8 mouse cellular contexts compared by ENCODE assay signal in genomic region chr13:23529480-23530165, GRCm38 (mm10). TPM values are rescaled to one million over a fixed set of nuclear protein-coding genes. Genes with fewer than 3 reads are reported as not detected.
DNase-seq lines count a peak whose midpoint lies in the region; ATAC-seq and TF ChIP-seq lines count a peak whose summit lies in the region.

No protein-coding gene starts in this region.

- peak overlapping the region; percentile 75 for H3K4me2 ChIP-seq in heart, embryonic 16.5 days (ENCODE audit: low read depth, low read length)
- peak overlapping the region; percentile 64 for H3K4me2 ChIP-seq in liver, embryonic 16.5 days (ENCODE audit: low read depth, low read length)

- no peaks in the 10 kb centered on the region for H3K4me1 ChIP-seq in ES-Bruce4 (ENCODE audit: control insufficient read depth, insufficient read depth, low read length)
- H3K4me1 ChIP-seq in heart, embryonic 16.5 days (ENCODE audit: control insufficient read depth, insufficient read depth, low read length) = peaks cover 30% of the 10 kb centered on the region
- H3K4me1 ChIP-seq in liver, embryonic 16.5 days (ENCODE audit: control insufficient read depth, low read depth, low read length) = peaks cover 23% of the 10 kb centered on the region

- H3K27me3 ChIP-seq in ES-Bruce4 (ENCODE audit: control insufficient read depth, insufficient read depth, low read length, poor library complexity, severe bottlenecking) = no peaks in the 10 kb centered on the region
- no peaks in the 10 kb centered on the region for H3K27me3 ChIP-seq in heart, embryonic 16.5 days (ENCODE audit: control insufficient read depth, insufficient read depth, low read length)
- no peaks in the 10 kb centered on the region for H3K27me3 ChIP-seq in liver, embryonic 16.5 days (ENCODE audit: control insufficient read depth, insufficient read depth, low read depth, low read length)

- peak overlapping the region; percentile 91 for H3K4me3 ChIP-seq in gastrocnemius, adult 2 months
- H3K4me3 ChIP-seq in ES-Bruce4 (ENCODE audit: low read depth, low read length) = 0 out of 2 replicates have a peak overlapping the region, but pooled peaks have one; percentile 30
- H3K4me3 ChIP-seq in heart, embryonic 16.5 days (ENCODE audit: low read length) = peak overlapping the region; percentile 77
- peak overlapping the region; percentile 65 for H3K4me3 ChIP-seq in liver, embryonic 16.5 days (ENCODE audit: low read depth, low read length)

- no peak for ATAC-seq in heart, embryonic 16.5 days (replicated peaks; ENCODE audit: extremely low read depth, insufficient read depth, low FRiP score)
- ATAC-seq in liver, embryonic 16.5 days (ENCODE audit: low read depth) = no peak

- H3K36me3 ChIP-seq in ES-Bruce4 (ENCODE audit: control insufficient read depth, insufficient read depth, low read length, poor library complexity, severe bottlenecking) = no peaks in the 10 kb centered on the region
- H3K36me3 ChIP-seq in heart, embryonic 16.5 days (ENCODE audit: control insufficient read depth, insufficient read depth) = no peaks in the 10 kb centered on the region
- no peaks in the 10 kb centered on the region for H3K36me3 ChIP-seq in liver, embryonic 16.5 days (ENCODE audit: control insufficient read depth, insufficient read depth)

- 14% methylated on average over 2 of the region's 2 CpGs for WGBS in heart, embryonic 16.5 days
- 18% methylated on average over 2 of the region's 2 CpGs for WGBS in liver, embryonic 16.5 days (ENCODE audit: insufficient replicate concordance)

- intact Hi-C loops in gastrocnemius, adult 2 months (cut with DNase I) = loop anchor here (5.0 kb wide), 2 partner anchors 53 to 1817 kb away; partner anchors contain the start of gene Hist1h4d

- H3K9ac ChIP-seq in ES-Bruce4 (ENCODE audit: low read depth, poor library complexity, severe bottlenecking) = peak overlapping the region; percentile 81; the same call in 1 of the 2 replicates
- H3K9ac ChIP-seq in heart, embryonic 16.5 days (ENCODE audit: low read length) = peak overlapping the region; percentile 90
- peak overlapping the region; percentile 78 for H3K9ac ChIP-seq in liver, embryonic 16.5 days (ENCODE audit: low read depth, low read length)

- DNase-seq in gastrocnemius, adult 2 months = no peak
- DNase-seq in gastrocnemius, postnatal 25 days = no peak
- no peak for DNase-seq in urinary bladder, postnatal 36 days (ENCODE audit: low spot score in 2 of 2)
- no peak for DNase-seq in adrenal gland, postnatal 10 days
- no peak for DNase-seq in gastrocnemius, postnatal 10 days

- no peak for TF ChIP-seq CTCF in gastrocnemius, adult 2 months (IDR thresholded peaks at IDR 0.05)
- TF ChIP-seq CTCF in ES-Bruce4 (IDR thresholded peaks at IDR 0.05; ENCODE audit: low read depth, low read length) = no peak

- H3K27ac ChIP-seq in gastrocnemius, adult 2 months = peak overlapping the region; percentile 95
- H3K27ac ChIP-seq in ES-Bruce4 (ENCODE audit: insufficient read depth, low read length) = no peak overlapping the region
- peak overlapping the region; percentile 99 for H3K27ac ChIP-seq in heart, embryonic 16.5 days (ENCODE audit: low read length)
- H3K27ac ChIP-seq in liver, embryonic 16.5 days (ENCODE audit: low read length) = peak overlapping the region; percentile 96

- no peak for TF ChIP-seq EP300 in ES-Bruce4 (IDR thresholded peaks at IDR 0.05; ENCODE audit: insufficient read depth, low read depth, low read length)

- no peaks in the 10 kb centered on the region for H3K9me3 ChIP-seq in ES-Bruce4 (replicated peaks; ENCODE audit: control insufficient read depth, insufficient read depth, low read length, poor library complexity, severe bottlenecking)
- H3K9me3 ChIP-seq in heart, embryonic 16.5 days (replicated peaks; ENCODE audit: control insufficient read depth, low read length) = no peaks in the 10 kb centered on the region
- H3K9me3 ChIP-seq in liver, embryonic 16.5 days (replicated peaks; ENCODE audit: control insufficient read depth, low read length) = no peaks in the 10 kb centered on the region

- no peak for TF ChIP-seq POLR2A in ES-Bruce4 (IDR thresholded peaks at IDR 0.05; ENCODE audit: insufficient read depth, low read length)

RNA-seq across cellular contexts. Expression of gene Hist1h4h, which starts 1.2 kb away (rescaled TPM):
- total RNA-seq in gastrocnemius, adult 2 months (2021) = 100 to 1,000 TPM; 131 to 139 TPM
- total RNA-seq in gastrocnemius, postnatal 25 days (2021) = 100 to 1,000 TPM; 156 to 160 TPM
- 16.9 and 19.1 TPM in 2 replicates for polyA plus RNA-seq in ES-Bruce4 (2011; ENCODE audit: insufficient read depth, insufficient read length, low read depth, missing spikeins)
- 7.7 and 8.6 TPM in 2 replicates for polyA plus RNA-seq in heart, embryonic 16.5 days (2015; fragmentation: Nextera tagmentation; extraction: Ambion mirVana)
- polyA plus RNA-seq in liver, embryonic 16.5 days (2015; fragmentation: Nextera tagmentation; extraction: Ambion mirVana) = 5.5 and 9.8 TPM in 2 replicates
- total RNA-seq in adrenal gland, postnatal 10 days (2021) = 1,000 to 10,000 TPM in 1 of 2 experiments, 100 to 1,000 TPM in 1; 930 to 1,063 TPM
- 100 to 1,000 TPM; 473 to 507 TPM for total RNA-seq in gastrocnemius, postnatal 10 days (2021)

RNA-seq across cellular contexts. Expression of gene Hist1h2af, which starts 4.1 kb away (rescaled TPM):
- 1 to 10 TPM in 1 of 2 experiments, not detected in 1; 2.0 TPM for total RNA-seq in gastrocnemius, adult 2 months (2021)
- 10 to 100 TPM in 1 of 2 experiments, 1 to 10 TPM in 1; 9.5 to 14.9 TPM for total RNA-seq in gastrocnemius, postnatal 25 days (2021)
- polyA plus RNA-seq in ES-Bruce4 (2011; ENCODE audit: insufficient read depth, insufficient read length, low read depth, missing spikeins) = 68.8 and 97.9 TPM in 2 replicates
- polyA plus RNA-seq in heart, embryonic 16.5 days (2015; fragmentation: Nextera tagmentation; extraction: Ambion mirVana) = 3.8 and 9.2 TPM in 2 replicates
- polyA plus RNA-seq in liver, embryonic 16.5 days (2015; fragmentation: Nextera tagmentation; extraction: Ambion mirVana) = 2.0 and 6.7 TPM in 2 replicates
- 100 to 1,000 TPM; 261 to 325 TPM for total RNA-seq in adrenal gland, postnatal 10 days (2021)
- 100 to 1,000 TPM; 189 to 190 TPM for total RNA-seq in gastrocnemius, postnatal 10 days (2021)

RNA-seq across cellular contexts. Expression of gene Hist1h3g, which starts 5.6 kb away (rescaled TPM):
- total RNA-seq in gastrocnemius, adult 2 months (2021) = not detected
- total RNA-seq in gastrocnemius, postnatal 25 days (2021) = 1 to 10 TPM; 2.0 to 3.9 TPM
- polyA plus RNA-seq in ES-Bruce4 (2011; ENCODE audit: insufficient read depth, insufficient read length, low read depth, missing spikeins) = 8.9 and 16.9 TPM in 2 replicates
- polyA plus RNA-seq in heart, embryonic 16.5 days (2015; fragmentation: Nextera tagmentation; extraction: Ambion mirVana) = 2.0 and 2.2 TPM in 2 replicates
- 11.0 and 14.8 TPM in 2 replicates for polyA plus RNA-seq in liver, embryonic 16.5 days (2015; fragmentation: Nextera tagmentation; extraction: Ambion mirVana)
- total RNA-seq in adrenal gland, postnatal 10 days (2021) = 10 to 100 TPM; 76.3 to 91.7 TPM
- total RNA-seq in gastrocnemius, postnatal 10 days (2021) = 10 to 100 TPM; 58.4 to 59.9 TPM

RNA-seq across cellular contexts. Expression of gene Hist1h2bh, which starts 13.6 kb away (rescaled TPM):
- 1 to 10 TPM in 1 of 2 experiments, under 1 TPM in 1; 0.94 to 1.0 TPM for total RNA-seq in gastrocnemius, adult 2 months (2021)
- total RNA-seq in gastrocnemius, postnatal 25 days (2021) = 1 to 10 TPM in 1 of 2 experiments, under 1 TPM in 1; 0.90 to 1.7 TPM
- 3.9 and 4.2 TPM in 2 replicates for polyA plus RNA-seq in ES-Bruce4 (2011; ENCODE audit: insufficient read depth, insufficient read length, low read depth, missing spikeins)
- polyA plus RNA-seq in heart, embryonic 16.5 days (2015; fragmentation: Nextera tagmentation; extraction: Ambion mirVana) = 0.38 and 0.52 TPM in 2 replicates
- 1.1 and 1.8 TPM in 2 replicates for polyA plus RNA-seq in liver, embryonic 16.5 days (2015; fragmentation: Nextera tagmentation; extraction: Ambion mirVana)
- 10 to 100 TPM; 20.9 to 25.4 TPM for total RNA-seq in adrenal gland, postnatal 10 days (2021)
- 10 to 100 TPM; 11.8 to 13.3 TPM for total RNA-seq in gastrocnemius, postnatal 10 days (2021)

RNA-seq across cellular contexts. Expression of gene Hist1h3f, which starts 14.2 kb away (rescaled TPM):
- total RNA-seq in gastrocnemius, adult 2 months (2021) = 1 to 10 TPM; 2.9 to 4.0 TPM
- total RNA-seq in gastrocnemius, postnatal 25 days (2021) = 1 to 10 TPM; 5.0 to 6.6 TPM
- 1.5 TPM in 1 of 2 replicates, not detected in the other for polyA plus RNA-seq in ES-Bruce4 (2011; ENCODE audit: insufficient read depth, insufficient read length, low read depth, missing spikeins)
- 0.20 and 0.37 TPM in 2 replicates for polyA plus RNA-seq in heart, embryonic 16.5 days (2015; fragmentation: Nextera tagmentation; extraction: Ambion mirVana)
- 1.2 and 1.4 TPM in 2 replicates for polyA plus RNA-seq in liver, embryonic 16.5 days (2015; fragmentation: Nextera tagmentation; extraction: Ambion mirVana)
- total RNA-seq in adrenal gland, postnatal 10 days (2021) = 100 to 1,000 TPM in 1 of 2 experiments, 10 to 100 TPM in 1; 93.2 to 104 TPM
- 10 to 100 TPM; 53.8 to 66.7 TPM for total RNA-seq in gastrocnemius, postnatal 10 days (2021)

Comparison
In these comparisons a context has a peak if more than half of its experiments do, and no peak if none do; other contexts are left out.
1. RNA of gene Hist1h2af, which starts 4.1 kb away (total RNA-seq): 261 to 325 TPM in adrenal gland, postnatal 10 days and 189 to 190 TPM in gastrocnemius, postnatal 10 days; 9.5 to 14.9 TPM in gastrocnemius, postnatal 25 days and 2.0 TPM in gastrocnemius, adult 2 months; every median in the first group is over 10 times any median in the second.
2. RNA of gene Hist1h3g, which starts 5.6 kb away (total RNA-seq): 76.3 to 91.7 TPM in adrenal gland, postnatal 10 days and 58.4 to 59.9 TPM in gastrocnemius, postnatal 10 days; 2.0 to 3.9 TPM in gastrocnemius, postnatal 25 days and not detected in gastrocnemius, adult 2 months; every median in the first group is over 10 times any median in the second.
3. H3K4me3 ChIP-seq: peak in every context shown above with its lines; median percentile 91 in gastrocnemius, adult 2 months; 77 in heart, embryonic 16.5 days; 65 in liver, embryonic 16.5 days; 30 in ES-Bruce4.
4. Peak in every context shown above with its lines, with median percentiles within 50 percentile points of each other: H3K9ac ChIP-seq.